Mouse (Mus musculus): ENCODE measurements at regions not wholly inside any gene's neighbourhood (a gene's known extent, or its start where the extent isn't known, plus 50 kb on each side); places are given as distances from the start of the nearest gene placed in this dataset.

DNA sequence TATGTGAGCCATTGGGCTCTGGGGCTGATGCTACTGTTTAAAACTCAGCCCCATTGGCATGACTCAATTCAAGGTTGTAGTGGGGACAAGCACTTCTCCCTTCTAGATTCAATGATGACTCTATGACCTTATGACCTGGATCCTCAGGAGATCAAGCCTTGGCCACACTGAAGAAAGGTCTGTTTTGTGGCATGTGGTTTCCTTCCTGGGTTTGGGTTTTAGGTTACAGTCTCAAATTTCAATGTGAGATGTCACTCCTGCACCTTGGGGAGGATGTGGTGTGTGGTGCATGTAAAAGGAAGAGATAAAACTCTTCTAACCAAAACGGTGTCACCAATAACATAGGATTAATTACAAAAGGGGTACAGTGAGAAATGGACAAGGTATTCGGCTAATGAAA lies 211.2 kb upstream of the Actbl2 start:
- TF ChIP-seq POLR2A (IDR thresholded peaks at IDR 0.05; ENCODE audit: borderline replicate concordance, low read depth, low read length): no peak
- no peak for TF ChIP-seq CTCF (IDR thresholded peaks at IDR 0.05; ENCODE audit: low read depth, low read length)
